Mouse (Mus musculus): Measurements from ENCODE around the gene Spef1.

GRCm38 (mm10) chr2:131127161-131127730 lies 59.8 kb downstream of the Spef1 start, which contains the start of gene Hspa12b:
- no peak for TF ChIP-seq CTCF (IDR thresholded peaks at IDR 0.05; ENCODE audit: extremely low read depth, insufficient read depth, insufficient read length, insufficient replicate concordance)
- TF ChIP-seq POLR2A (IDR thresholded peaks at IDR 0.05; ENCODE audit: low read depth, low read length), result no peak

All from spleen, adult 2 months (tissue).